Mouse (Mus musculus): ENCODE data around the gene Slc4a2.

DNA sequence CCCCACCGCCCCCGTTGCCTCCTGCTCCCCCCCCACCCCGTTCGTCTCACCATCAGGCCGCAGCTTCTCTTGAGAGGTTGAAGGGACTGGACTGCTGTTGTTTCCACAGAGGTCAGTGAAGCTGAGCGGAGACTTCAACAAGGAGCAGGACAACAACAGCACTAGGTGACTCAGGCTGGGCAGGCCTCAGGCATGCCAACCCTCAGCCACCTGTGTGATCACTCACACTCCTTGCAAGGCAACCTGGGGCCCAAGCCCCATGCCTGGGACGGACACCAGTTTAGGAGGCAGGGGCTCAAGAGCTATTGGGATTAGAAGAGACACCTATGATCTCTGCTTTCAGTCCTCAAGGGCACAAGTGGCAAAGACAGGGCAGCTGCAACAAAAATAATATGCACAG is 31.8 kb upstream of the Slc4a2 start, which contains the start of gene Atg9b:
- TF ChIP-seq CTCF (IDR thresholded peaks at IDR 0.05; ENCODE audit: low read depth) (no peak), EP300 (IDR thresholded peaks at IDR 0.05; ENCODE audit: low read depth) (no peak)

Data from liver, postnatal 0 days (tissue).